Mouse (Mus musculus) embryonic fibroblast, embryonic 13.5 days (primary cell): ENCODE results near the gene Hnrnpu.
"Not testable (repeated sequence)": the region's sequence is repeated elsewhere in the genome, so short reads cannot be mapped to it uniquely, and the experiment has no call there.

Experiments used
- CTCF ChIP-seq: IDR thresholded peaks from 2 replicates; pipeline ENCODE4 v1.5.1; 2011; ENCODE audit warnings: mild to moderate bottlenecking, control low read depth, low read length, moderate library complexity, borderline replicate concordance; ENCODE audit not compliant: insufficient read depth
- POLR2A ChIP-seq: IDR thresholded peaks from 2 replicates; pipeline ENCODE4 v1.6.1; 2011; ENCODE audit warnings: low read depth, mild to moderate bottlenecking, control low read depth, low read length, moderate library complexity

- TF ChIP-seq CTCF, POLR2A: not testable (repeated sequence)
These were observed 36.3 kb downstream of the Hnrnpu start for GRCm38 (mm10) chr1:178301261-178301660.
